Mouse (Mus musculus): ENCODE results near the gene Apob.
"Not testable (repeated sequence)": the region's sequence is repeated elsewhere in the genome, so short reads cannot be mapped to it uniquely, and the experiment has no call there.

Apob gene

GRCm38 (mm10) chr12:7977466-7978189 lies at the start of gene Apob:
TSS of gene Apob (plus strand) at chr12:7977648.
- DNase-seq (ENCODE audit: low spot score in 2 of 2), result no peak

DNA sequence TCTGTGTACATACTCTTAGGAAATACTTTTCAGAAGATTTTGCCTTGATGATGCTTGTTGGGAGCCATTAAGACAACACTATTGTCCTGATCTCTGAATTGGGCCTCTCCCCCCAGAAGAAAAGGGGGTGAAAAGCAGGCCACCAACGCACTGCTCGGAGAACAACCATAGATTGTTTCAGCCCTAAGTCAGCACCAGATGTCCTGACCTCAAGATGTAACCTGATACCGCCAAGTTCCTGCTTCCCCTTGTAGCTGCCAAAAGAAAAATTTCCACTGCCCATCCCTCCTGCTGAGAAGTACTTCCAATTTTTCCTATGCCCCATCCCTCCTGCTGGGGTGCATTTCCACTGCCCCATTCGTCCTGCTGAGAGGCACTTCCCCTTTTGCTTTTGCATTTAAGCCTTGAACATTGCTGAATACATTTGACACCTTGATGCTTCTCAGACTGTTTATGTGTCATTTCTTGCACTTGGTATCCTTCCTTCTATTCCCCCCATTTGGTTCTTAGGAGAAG lies 45.0 kb upstream of the Apob start:
- no peak for DNase-seq (ENCODE audit: low spot score in 2 of 2)

- no peak for DNase-seq (ENCODE audit: low spot score in 2 of 2)
Observed at GRCm38 (mm10) chr12:7950098-7950745, 27.2 kb upstream of the Apob start.

DNA sequence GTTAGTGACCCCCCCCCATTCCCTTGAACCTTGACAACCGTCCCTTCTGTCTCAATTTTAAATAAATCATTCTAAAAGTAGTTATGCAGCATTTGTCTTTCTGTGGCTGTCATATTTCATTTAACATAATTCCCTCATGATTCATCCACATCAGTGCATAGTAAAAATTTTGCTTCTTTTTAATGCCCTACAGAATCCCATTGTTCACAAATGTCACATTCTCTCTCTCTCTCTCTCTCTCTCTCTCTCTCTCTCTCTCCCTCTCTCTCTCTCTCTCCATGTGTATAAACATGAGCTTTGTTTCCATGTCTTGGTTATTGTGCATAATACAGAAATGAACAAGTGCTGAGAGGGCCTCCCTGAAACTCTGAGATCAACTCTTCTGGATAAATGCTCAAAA lies 18.6 kb upstream of the Apob start:
- no peak for DNase-seq (ENCODE audit: low spot score in 2 of 2)

GRCm38 (mm10) chr12:7959310-7959918 lies 18.0 kb upstream of the Apob start:
- DNase-seq (ENCODE audit: low spot score in 2 of 2), result no peak

- no peak for DNase-seq (ENCODE audit: low spot score in 2 of 2)
Observed at GRCm38 (mm10) chr12:7962314-7962927, 15.0 kb upstream of the Apob start.

DNA sequence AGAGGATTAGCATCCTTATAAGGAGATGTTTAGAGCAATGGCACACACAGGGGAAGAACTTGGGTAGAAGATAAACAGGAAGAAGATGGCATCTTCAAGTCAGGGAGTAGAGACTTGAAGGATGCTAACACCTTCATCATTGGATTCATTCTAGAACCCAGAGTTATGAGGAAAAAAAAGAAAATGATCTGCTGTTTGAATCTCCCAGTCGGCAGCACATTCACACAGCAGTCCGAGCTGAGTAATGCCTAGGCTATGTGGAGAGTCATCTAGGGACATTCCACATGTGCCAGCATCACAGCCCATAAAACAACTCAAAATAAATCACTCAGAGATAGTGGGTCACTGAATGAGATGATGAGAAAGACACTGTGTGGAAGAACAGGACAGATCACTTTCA lies 10.2 kb upstream of the Apob start:
- DNase-seq (ENCODE audit: low spot score in 2 of 2), result no peak

GRCm38 (mm10) chr12:7970301-7970700 lies 7.1 kb upstream of the Apob start:
- DNase-seq (ENCODE audit: low spot score in 2 of 2), result no peak

DNA sequence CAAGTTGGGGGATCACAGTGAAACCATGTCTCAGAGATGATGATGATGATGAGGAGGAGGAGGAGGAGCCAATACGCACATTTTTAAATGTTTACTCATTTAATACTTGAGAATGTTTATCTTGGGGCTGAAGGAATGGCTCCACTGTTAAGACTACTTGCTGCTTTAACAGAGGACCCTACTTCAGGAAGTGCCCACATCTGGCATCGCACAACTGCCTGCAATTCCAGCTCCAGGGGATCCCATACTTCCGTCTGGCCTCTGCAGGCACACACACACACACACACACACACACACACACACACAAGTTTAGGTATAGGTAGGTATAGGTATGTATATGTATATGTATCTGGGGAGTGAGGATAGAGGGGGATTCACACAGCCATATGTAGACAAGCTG lies 6.6 kb upstream of the Apob start:
- DNase-seq (ENCODE audit: low spot score in 2 of 2), result no peak

DNA sequence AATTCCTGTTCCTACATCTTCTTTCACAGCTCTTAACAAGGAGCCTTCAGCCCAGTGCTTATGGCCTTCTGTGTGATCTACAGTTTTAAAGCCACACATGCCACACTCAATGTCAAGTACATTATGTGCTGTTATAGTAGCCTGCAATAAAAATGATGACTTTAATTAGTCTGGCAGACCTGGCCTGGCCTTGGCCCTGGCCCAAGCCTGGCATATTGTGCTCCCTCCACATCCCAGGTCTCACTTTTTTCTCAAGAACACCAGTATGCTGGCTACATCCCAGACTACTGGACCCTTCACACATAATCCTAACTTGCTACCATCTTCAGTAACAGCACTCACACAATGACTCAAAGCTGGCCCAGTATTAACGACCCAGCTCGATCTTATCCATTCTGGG lies 5.7 kb upstream of the Apob start:
- no peak for DNase-seq (ENCODE audit: low spot score in 2 of 2)

DNA sequence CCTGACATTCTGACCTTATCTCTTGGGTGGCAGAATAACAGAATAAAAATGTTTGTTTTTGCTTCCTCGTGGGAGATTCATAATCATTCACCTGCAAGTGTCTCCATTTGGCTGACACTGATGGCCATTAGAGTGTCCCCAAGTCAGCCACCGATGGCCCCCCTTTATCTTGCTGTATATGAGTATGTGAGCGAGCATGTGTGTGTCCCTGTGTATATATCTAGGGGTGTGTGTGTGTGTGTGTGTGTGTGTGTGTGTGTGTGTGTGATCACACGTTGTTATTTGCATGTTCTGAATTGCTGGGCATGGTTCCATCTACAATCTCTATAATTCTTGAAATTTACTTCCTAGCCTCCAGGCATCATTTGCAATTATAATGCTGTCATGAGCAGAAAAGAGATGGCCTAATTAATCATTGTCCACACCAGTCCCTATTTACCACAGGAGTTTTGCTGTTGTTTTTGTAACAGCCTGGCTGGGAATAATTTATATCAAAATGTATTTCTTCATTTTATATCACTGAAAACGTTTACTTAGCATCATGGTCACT lies 3.6 kb upstream of the Apob start:
- no peak for DNase-seq (ENCODE audit: low spot score in 2 of 2)

DNA sequence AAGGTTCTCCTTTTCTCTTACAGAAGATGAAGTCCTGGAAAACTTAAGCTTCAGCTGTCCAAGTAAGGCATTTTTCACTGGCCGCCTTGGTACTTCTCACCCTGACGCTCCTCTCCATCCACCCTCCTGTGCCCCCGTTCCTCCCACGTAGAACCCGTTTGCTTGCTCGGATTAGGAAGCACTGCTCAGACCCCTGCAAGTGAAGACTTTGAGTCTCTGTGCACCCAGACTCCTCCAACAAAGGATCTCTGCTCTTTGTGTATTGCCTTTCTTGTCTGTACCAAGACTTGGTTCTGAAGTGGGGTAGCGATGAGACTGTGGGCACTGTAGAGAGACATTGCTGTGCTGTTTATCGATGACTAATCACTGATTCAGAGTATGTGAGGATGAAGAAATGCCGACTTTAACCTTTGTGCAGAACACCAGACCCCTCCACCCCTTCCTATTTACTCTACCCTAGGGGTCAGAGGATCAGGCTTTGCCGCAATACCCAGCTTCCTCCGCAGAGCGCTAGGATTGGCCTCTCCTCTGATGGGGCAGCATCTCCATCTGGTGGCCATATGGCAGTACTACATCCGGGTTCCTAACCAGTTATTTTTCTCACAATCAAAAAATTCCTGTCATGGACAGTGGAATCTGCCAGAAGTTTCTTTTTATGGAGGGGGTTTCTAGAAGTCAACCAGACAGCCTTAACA lies 889 bp downstream of the Apob start:
- peak; percentile 29 to 48 for DNase-seq (ENCODE audit: low spot score in 2 of 2)

DNA sequence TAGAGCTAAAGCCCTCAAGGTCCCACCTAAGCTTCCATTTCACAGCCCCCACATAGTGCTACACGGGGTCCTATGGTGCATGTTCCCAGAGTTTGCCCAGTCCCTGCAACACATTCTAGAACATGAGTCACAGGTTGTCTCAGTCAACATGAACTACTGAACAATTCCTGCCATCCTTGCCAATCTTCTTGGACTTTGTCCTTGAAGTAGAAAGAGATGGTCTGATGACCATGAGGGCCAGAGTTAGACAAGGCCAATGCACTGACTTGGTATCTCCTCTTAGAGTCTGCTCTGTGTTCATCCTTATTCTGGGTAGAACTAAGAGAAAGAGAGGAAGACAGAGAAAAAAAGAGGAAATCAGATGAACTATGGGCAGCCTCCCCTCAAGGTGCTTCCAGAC lies 7.0 kb downstream of the Apob start:
- DNase-seq (ENCODE audit: low spot score in 2 of 2), result no peak

- DNase-seq (ENCODE audit: low spot score in 2 of 2), result peak in 1 of 2 experiments; percentile 25
Observed at GRCm38 (mm10) chr12:7990804-7991203, 13.4 kb downstream of the Apob start.

- DNase-seq (ENCODE audit: low spot score in 2 of 2), result no peak
Observed at GRCm38 (mm10) chr12:7991570-7991969, 14.1 kb downstream of the Apob start.

GRCm38 (mm10) chr12:8020931-8021330 lies 43.5 kb downstream of the Apob start:
- DNase-seq (ENCODE audit: low spot score in 2 of 2), result no peak

DNA sequence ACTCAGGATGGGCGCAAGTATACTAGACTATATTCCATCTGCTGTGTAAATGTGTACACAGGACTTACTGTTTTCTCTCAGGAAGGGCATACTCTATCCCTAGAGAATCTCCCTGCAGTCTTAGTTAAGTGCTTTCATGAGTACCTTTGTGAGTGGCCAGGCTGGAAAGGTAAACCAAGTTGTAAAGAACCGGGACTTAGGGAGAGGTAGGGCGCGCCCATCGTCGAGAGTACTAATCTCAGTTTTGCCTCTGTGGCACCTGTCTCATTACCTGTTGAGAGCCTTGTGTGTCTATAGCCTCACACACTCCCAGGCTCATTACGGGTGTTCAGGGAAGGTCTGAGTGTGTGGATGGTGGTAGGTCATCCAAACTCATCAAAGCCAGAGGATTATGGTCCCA lies 52.1 kb downstream of the Apob start:
- DNase-seq (ENCODE audit: low spot score in 2 of 2), result no peak

DNA sequence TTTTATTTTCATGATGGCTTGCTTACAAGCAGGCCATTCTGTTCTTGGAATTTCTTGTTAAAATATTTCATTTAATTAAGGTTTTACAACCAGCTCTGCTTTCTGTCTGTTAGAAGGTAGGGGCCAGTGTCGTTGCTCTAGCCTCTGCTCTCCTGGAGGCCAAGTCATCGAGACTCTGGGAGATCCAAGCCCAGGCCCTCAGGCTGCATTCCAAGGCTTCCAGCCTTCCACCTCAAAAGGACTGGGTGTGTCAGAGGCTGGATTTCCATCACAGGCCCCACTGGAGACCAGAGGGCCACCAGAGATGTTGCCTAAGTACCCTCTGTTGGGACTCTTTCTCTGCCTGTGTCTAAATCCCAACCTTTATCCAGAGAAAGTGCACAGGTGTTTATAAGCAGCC lies 52.6 kb downstream of the Apob start:
- no peak for DNase-seq (ENCODE audit: low spot score in 2 of 2)

GRCm38 (mm10) chr12:8031169-8031568 lies 53.7 kb downstream of the Apob start:
- DNase-seq (ENCODE audit: low spot score in 2 of 2), result not testable (repeated sequence)

GRCm38 (mm10) chr12:8031595-8032358 lies 54.3 kb downstream of the Apob start:
- no peak for DNase-seq (ENCODE audit: low spot score in 2 of 2)

- DNase-seq (ENCODE audit: low spot score in 2 of 2), result no peak
Observed at GRCm38 (mm10) chr12:8032359-8032755, 54.9 kb downstream of the Apob start.

Data from urinary bladder, adult 18-20 months (tissue).